Mouse (Mus musculus) stomach, postnatal 0 days (tissue): ENCODE data around the gene Lenep. TPM values are rescaled to one million over a fixed set of nuclear protein-coding genes. Genes with fewer than 3 reads are reported as not detected.
A peak's percentile ranks its signal among the peaks of the same experiment; 100 is the strongest.

Experiments used
- ATAC-seq: fragments of 200-750 bp; cut with Nextera tagmentation; 2 replicates; pipeline ENCODE4 v1.8.0; 2017; ENCODE audit not compliant: low FRiP score, low TSS enrichment
- DNase-seq: peaks from one replicate; pipeline ENCODE4 v3.0.0-alpha.2; 2016; ENCODE audit warnings: low spot score
- H3K27ac ChIP-seq: fragments of 300-500 bp; sonication (generic); replicated peaks from 2 replicates; pipeline ENCODE4 v1.5.1; 2014; ENCODE audit warnings: mild to moderate bottlenecking, control low read depth
- H3K27me3 ChIP-seq: fragments of 300-500 bp; sonication (generic); 2 replicates; pipeline ENCODE4 v1.6.1; 2014; ENCODE audit warnings: low read length; ENCODE audit not compliant: control insufficient read depth, insufficient read depth
- H3K36me3 ChIP-seq: fragments of 300-500 bp; sonication (generic); 2 replicates; pipeline ENCODE4 v1.6.1; 2014; ENCODE audit warnings: low read length, mixed read lengths; ENCODE audit not compliant: control insufficient read depth, insufficient read depth
- H3K4me1 ChIP-seq: fragments of 300-500 bp; sonication (generic); replicated peaks from 2 replicates; pipeline ENCODE4 v1.6.1; 2014; ENCODE audit warnings: antibody characterized with exemption; ENCODE audit not compliant: control insufficient read depth, insufficient read depth
- H3K4me2 ChIP-seq: fragments of 300-500 bp; sonication (generic); replicated peaks from 2 replicates; pipeline ENCODE4 v1.6.1; 2014; ENCODE audit warnings: low read depth, mild to moderate bottlenecking, control low read depth, moderate library complexity
- H3K4me3 ChIP-seq: fragments of 300-500 bp; sonication (generic); 2 replicates; pipeline ENCODE4 v1.5.1; 2014; ENCODE audit warnings: low read depth, low read length, control low read depth
- H3K9ac ChIP-seq: fragments of 300-500 bp; sonication (generic); 2 replicates; pipeline ENCODE4 v1.6.1; 2014; ENCODE audit warnings: mild to moderate bottlenecking, low read length, control low read depth, mixed read lengths
- H3K9me3 ChIP-seq: fragments of 300-500 bp; sonication (generic); 2 replicates; pipeline ENCODE4 v1.6.1; 2016; ENCODE audit warnings: low read length; ENCODE audit not compliant: control insufficient read depth
- CTCF ChIP-seq: IDR thresholded peaks from 2 replicates; pipeline ENCODE4 v1.5.1; 2016; ENCODE audit warnings: antibody characterized with exemption, low read depth, mild to moderate bottlenecking, moderate library complexity
- EP300 ChIP-seq: optimal IDR thresholded peaks from 2 replicates; pipeline ENCODE3; 2016; ENCODE audit warnings: antibody characterized with exemption
- WGBS: fragments of 180-500 bp; shearing (Covaris S2); extraction: QIAGEN DNeasy Blood & Tissue Kit; methylation state at CpG from one replicate; pipeline ENCODE4 v1.1.7; 2014; 5-methylcytosine and 5-hydroxymethylcytosine counted together
- polyA plus RNA-seq: library from polyadenylated mRNA; unstranded; fragments of >200 nt; fragmentation: Nextera tagmentation; extraction: Ambion mirVana; gene quantifications from 2 replicates; pipeline ENCODE4 v1.2.1, GENCODE M21; 2015

The Lenep gene
- not detected in 2 replicates for polyA plus RNA-seq

GRCm38 (mm10) chr3:89402693-89403092 is at the start of gene Lenep:
Gene Lenep, minus strand, starts transcription at chr3:89402793.
- H3K9ac ChIP-seq = no peak within 1 kb of the TSS
- WGBS = 78% methylated on average over 5 of the region's 5 CpGs
- TF ChIP-seq CTCF = no peak
- no peak for TF ChIP-seq EP300

GRCm38 (mm10) chr3:89451916-89452315 is 49.3 kb upstream of the Lenep start:
- no peak for DNase-seq
- H3K4me1 ChIP-seq = no peaks in the 10 kb centered on the region
- no peak overlapping the region for H3K9ac ChIP-seq
- H3K4me3 ChIP-seq = no peak overlapping the region
- no peaks in the 10 kb centered on the region for H3K27me3 ChIP-seq
- no peak overlapping the region for H3K27ac ChIP-seq
- WGBS = 80% methylated on average over 1 of the region's 1 CpGs
- no peaks in the 10 kb centered on the region; the same call in 1 of the 2 replicates for H3K36me3 ChIP-seq
- H3K4me2 ChIP-seq = no peak overlapping the region
- H3K9me3 ChIP-seq = no peaks in the 10 kb centered on the region
- TF ChIP-seq CTCF = no peak
- no peak for TF ChIP-seq EP300
- no peak for ATAC-seq

More at GRCm38 (mm10) chr3:89402693-89403092, at the start of gene Lenep:
- H3K4me2 ChIP-seq = no peak within 1 kb of the TSS
- DNase-seq (no peak), ATAC-seq (no peak)
- H3K27me3 ChIP-seq = no peaks in the 10 kb centered on the region
- H3K4me1 ChIP-seq = no peaks in the 10 kb centered on the region
- no peak within 1 kb of the TSS for H3K4me3 ChIP-seq
- H3K9me3 ChIP-seq = no peaks in the 10 kb centered on the region
- peaks cover under 1% of the 10 kb centered on the region for H3K36me3 ChIP-seq
- no peak within 1 kb of the TSS for H3K27ac ChIP-seq

- no peak overlapping the region for H3K4me2 ChIP-seq
- WGBS = 55% methylated on average over 7 of the region's 7 CpGs
- H3K4me1 ChIP-seq = no peaks in the 10 kb centered on the region
- H3K9me3 ChIP-seq = no peaks in the 10 kb centered on the region
- peak; percentile 67 for ATAC-seq
- peak; percentile 81 for DNase-seq
- TF ChIP-seq CTCF = peak; percentile 82
- no peak for TF ChIP-seq EP300
- 0 out of 2 replicates have a peak overlapping the region, but pooled peaks have one; percentile 18 for H3K27ac ChIP-seq
- H3K4me3 ChIP-seq = no peak overlapping the region
- peaks cover 5% of the 10 kb centered on the region; the same call in 1 of the 2 replicates for H3K36me3 ChIP-seq
- H3K27me3 ChIP-seq = no peaks in the 10 kb centered on the region
- no peak overlapping the region for H3K9ac ChIP-seq
Measured at GRCm38 (mm10) chr3:89449541-89449940, 46.9 kb upstream of the Lenep start.

- 54% methylated on average over 13 of the region's 13 CpGs for WGBS
Measured at GRCm38 (mm10) chr3:89448720-89449537, 46.3 kb upstream of the Lenep start.

GRCm38 (mm10) chr3:89440691-89441090 is 38.1 kb upstream of the Lenep start:
- H3K27ac ChIP-seq = no peak overlapping the region
- no peak for DNase-seq
- TF ChIP-seq CTCF = no peak
- no peak for TF ChIP-seq EP300
- no peaks in the 10 kb centered on the region for H3K9me3 ChIP-seq
- H3K4me2 ChIP-seq = no peak overlapping the region
- no peaks in the 10 kb centered on the region for H3K27me3 ChIP-seq
- ATAC-seq = no peak
- WGBS = 88% methylated on average over 2 of the region's 2 CpGs
- peaks cover 7% of the 10 kb centered on the region; the same call in 1 of the 2 replicates for H3K36me3 ChIP-seq
- H3K9ac ChIP-seq = no peak overlapping the region
- H3K4me1 ChIP-seq = peaks cover 5% of the 10 kb centered on the region
- H3K4me3 ChIP-seq = no peak overlapping the region

More at GRCm38 (mm10) chr3:89448720-89449537, 46.3 kb upstream of the Lenep start:
- no peak for TF ChIP-seq CTCF
- TF ChIP-seq EP300 = no peak
- ATAC-seq (peak; percentile 4; the same call in 1 of the 2 replicates), DNase-seq (no peak)
- no peaks in the 10 kb centered on the region for H3K4me1 ChIP-seq
- H3K27ac ChIP-seq = 0 out of 2 replicates have a peak overlapping the region, but pooled peaks have one; percentile 18
- peaks cover 5% of the 10 kb centered on the region; the same call in 1 of the 2 replicates for H3K36me3 ChIP-seq
- no peaks in the 10 kb centered on the region for H3K27me3 ChIP-seq
- no peak overlapping the region for H3K9ac ChIP-seq
- 0 out of 2 replicates have a peak overlapping the region, but pooled peaks have one; percentile 5 for H3K4me2 ChIP-seq
- H3K4me3 ChIP-seq = no peak overlapping the region
- no peaks in the 10 kb centered on the region for H3K9me3 ChIP-seq

- peak overlapping the region; percentile 67 for H3K4me2 ChIP-seq
- H3K27me3 ChIP-seq = no peaks in the 10 kb centered on the region
- peaks cover 5% of the 10 kb centered on the region for H3K4me1 ChIP-seq
- peak overlapping the region; percentile 59 for H3K9ac ChIP-seq
- peak; percentile 43; the same call in 1 of the 2 replicates for ATAC-seq
- WGBS = 28% methylated on average over 5 of the region's 5 CpGs
- H3K36me3 ChIP-seq = peaks cover 5% of the 10 kb centered on the region; the same call in 1 of the 2 replicates
- DNase-seq = peak; percentile 37
- H3K9me3 ChIP-seq = no peaks in the 10 kb centered on the region
- H3K27ac ChIP-seq = peak overlapping the region; percentile 66
- peak overlapping the region; percentile 48 for H3K4me3 ChIP-seq
- TF ChIP-seq EP300 (no peak), CTCF (no peak)
Measured at GRCm38 (mm10) chr3:89437269-89437668, 34.7 kb upstream of the Lenep start.
